In the genomic region with DNA sequence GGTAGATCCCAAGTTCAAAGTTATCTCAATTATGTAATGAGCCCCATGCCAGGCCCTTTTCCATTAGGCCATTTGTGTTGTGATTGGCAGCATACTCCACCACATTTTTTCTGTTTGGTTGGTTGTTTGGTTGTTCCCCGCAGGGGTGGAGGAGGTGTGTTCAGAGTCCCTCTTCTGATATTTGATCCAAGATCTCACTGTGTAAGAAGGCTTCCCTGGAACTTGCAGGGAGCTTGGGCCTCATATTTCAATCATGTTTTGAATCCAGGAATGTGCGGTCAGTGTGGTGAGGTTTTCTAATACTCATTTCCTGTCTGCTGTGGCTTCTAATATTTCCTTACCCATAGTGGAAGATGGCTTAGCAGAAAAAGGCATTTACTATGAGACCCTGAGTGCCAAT, we compare ENCODE assay signal across 13 mouse cellular contexts. TPM values are rescaled to one million over a fixed set of nuclear protein-coding genes. Genes with fewer than 3 reads are reported as not detected.
"Had no signal": no experiment of that assay in that cellular context is flagged by ENCODE, and none has a peak within 500 bp of the region (broad histone marks: within the 10 kb centered on the region; RNA-seq: fewer than 3 reads in every experiment).

No protein-coding gene starts in this region.

RNA-seq across cellular contexts. Expression of gene Rhox2f, which starts 1.4 kb away (rescaled TPM):
- polyA plus RNA-seq: kidney, embryonic 15.5 days; limb, embryonic 12.5 days; limb, embryonic 15.5 days; liver, embryonic 12.5 days; liver, embryonic 15.5 days; lung, embryonic 15.5 days; midbrain, embryonic 10.5 days; midbrain, embryonic 13.5 days; midbrain, embryonic 16.5 days; myocyte; neural tube, embryonic 13.5 days; stomach, embryonic 15.5 days had no signal

RNA-seq across cellular contexts. Expression of gene Rhox3f, which starts 8.2 kb away (rescaled TPM):
- polyA plus RNA-seq: kidney, embryonic 15.5 days; limb, embryonic 12.5 days; limb, embryonic 15.5 days; liver, embryonic 12.5 days; liver, embryonic 15.5 days; lung, embryonic 15.5 days; midbrain, embryonic 10.5 days; midbrain, embryonic 13.5 days; midbrain, embryonic 16.5 days; myocyte; neural tube, embryonic 13.5 days; stomach, embryonic 15.5 days; thymus, postnatal 0 days had no signal

RNA-seq across cellular contexts. Expression of gene Rhox4e, which starts 15.4 kb away (rescaled TPM):
- polyA plus RNA-seq: kidney, embryonic 15.5 days; limb, embryonic 12.5 days; limb, embryonic 15.5 days; liver, embryonic 12.5 days; liver, embryonic 15.5 days; lung, embryonic 15.5 days; midbrain, embryonic 10.5 days; midbrain, embryonic 13.5 days; midbrain, embryonic 16.5 days; myocyte; neural tube, embryonic 13.5 days; stomach, embryonic 15.5 days; thymus, postnatal 0 days had no signal

RNA-seq across cellular contexts. Expression of gene Rhox3e, which starts 30.8 kb away (rescaled TPM):
- polyA plus RNA-seq: kidney, embryonic 15.5 days; limb, embryonic 12.5 days; limb, embryonic 15.5 days; liver, embryonic 12.5 days; liver, embryonic 15.5 days; lung, embryonic 15.5 days; midbrain, embryonic 10.5 days; midbrain, embryonic 13.5 days; midbrain, embryonic 16.5 days; myocyte; neural tube, embryonic 13.5 days; stomach, embryonic 15.5 days; thymus, postnatal 0 days had no signal

RNA-seq across cellular contexts. Expression of gene Rhox4f, which starts 34.9 kb away (rescaled TPM):
- polyA plus RNA-seq: kidney, embryonic 15.5 days; limb, embryonic 12.5 days; limb, embryonic 15.5 days; liver, embryonic 12.5 days; liver, embryonic 15.5 days; lung, embryonic 15.5 days; midbrain, embryonic 10.5 days; midbrain, embryonic 13.5 days; midbrain, embryonic 16.5 days; myocyte; neural tube, embryonic 13.5 days; stomach, embryonic 15.5 days; thymus, postnatal 0 days had no signal
